Mouse (Mus musculus) cerebellum, adult 18-20 months (tissue): Measurements from ENCODE around the gene Agxt.

Source experiments
- DNase-seq, 2 experiments: peaks; one replicate each; pipeline ENCODE4 v3.0.0; 2021

Gene Agxt

DNA sequence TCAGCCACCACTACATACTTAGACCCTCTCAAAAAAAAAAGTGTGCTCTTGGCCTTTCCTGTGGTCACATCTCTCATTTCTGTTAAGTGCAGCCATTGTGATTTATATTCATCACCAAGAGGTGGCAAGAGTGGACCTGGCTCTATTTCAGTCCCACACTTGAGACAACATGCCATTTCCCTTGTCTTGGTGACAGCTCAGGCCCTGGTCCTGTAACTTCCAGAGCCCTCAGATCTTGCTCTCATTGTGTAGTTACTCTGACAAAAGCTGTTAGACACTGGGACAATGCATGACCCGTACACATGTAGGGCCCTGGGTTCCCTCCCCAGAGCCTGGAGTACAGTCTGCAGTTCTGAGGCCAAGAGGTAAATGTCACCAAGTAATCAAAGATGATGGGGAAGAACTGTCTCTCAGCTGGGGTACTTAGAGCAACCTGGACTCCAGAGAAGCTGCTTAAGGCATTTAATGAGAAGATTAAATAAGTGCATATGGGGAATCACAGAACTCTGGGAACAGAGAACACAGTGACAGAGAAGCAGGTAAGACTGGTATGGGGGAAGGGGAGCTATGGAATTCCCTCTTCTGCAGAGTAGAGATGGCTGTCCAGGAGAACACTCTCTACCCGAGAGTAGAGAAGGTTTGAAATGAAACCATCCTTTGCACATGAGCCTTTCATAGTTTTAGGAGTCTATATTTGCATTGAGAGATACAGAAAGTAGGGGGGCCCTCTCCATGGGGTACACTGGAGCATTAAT is 16.0 kb downstream of the Agxt start:
- DNase-seq, result no peak

DNA sequence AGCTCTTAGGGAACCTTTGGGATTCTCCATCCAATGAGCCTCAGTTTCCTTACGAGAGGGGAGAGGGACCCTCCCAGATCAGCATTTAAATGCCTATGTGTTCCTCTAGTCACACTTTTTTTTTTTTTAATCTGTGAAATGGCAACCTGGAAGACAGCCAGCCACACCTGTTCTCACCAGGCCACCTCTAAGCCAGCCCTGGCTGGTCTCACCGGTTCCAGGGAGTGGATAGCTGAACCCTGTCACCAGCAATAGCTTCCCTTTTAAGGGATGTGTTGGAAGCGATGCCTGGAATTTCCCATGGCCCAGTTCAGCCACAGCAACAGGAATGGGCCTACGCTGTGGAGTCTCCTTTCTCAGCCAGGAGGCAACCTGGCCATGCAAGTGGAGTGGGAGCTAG is 22.5 kb downstream of the Agxt start:
- no peak for DNase-seq

DNA sequence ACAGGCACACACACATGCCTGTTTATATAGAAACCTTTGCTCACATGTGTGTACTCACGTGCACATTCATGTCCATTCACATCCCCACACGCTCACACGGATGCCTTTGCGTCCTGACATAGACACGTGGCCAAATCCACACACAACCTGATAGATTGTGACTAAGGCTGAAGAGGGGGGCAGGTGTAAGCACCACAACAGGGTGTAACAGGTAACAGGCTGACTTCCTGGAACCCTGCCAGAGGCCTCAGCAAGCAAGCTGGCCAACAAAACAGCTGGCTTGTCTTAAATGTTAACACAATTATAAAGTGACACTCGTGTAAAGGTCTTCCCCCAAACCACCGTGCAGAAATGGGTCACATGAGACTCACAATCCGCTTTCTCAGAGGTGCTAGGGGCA is 23.9 kb downstream of the Agxt start:
- DNase-seq, result peak in 1 of 2 experiments; percentile 14

DNA sequence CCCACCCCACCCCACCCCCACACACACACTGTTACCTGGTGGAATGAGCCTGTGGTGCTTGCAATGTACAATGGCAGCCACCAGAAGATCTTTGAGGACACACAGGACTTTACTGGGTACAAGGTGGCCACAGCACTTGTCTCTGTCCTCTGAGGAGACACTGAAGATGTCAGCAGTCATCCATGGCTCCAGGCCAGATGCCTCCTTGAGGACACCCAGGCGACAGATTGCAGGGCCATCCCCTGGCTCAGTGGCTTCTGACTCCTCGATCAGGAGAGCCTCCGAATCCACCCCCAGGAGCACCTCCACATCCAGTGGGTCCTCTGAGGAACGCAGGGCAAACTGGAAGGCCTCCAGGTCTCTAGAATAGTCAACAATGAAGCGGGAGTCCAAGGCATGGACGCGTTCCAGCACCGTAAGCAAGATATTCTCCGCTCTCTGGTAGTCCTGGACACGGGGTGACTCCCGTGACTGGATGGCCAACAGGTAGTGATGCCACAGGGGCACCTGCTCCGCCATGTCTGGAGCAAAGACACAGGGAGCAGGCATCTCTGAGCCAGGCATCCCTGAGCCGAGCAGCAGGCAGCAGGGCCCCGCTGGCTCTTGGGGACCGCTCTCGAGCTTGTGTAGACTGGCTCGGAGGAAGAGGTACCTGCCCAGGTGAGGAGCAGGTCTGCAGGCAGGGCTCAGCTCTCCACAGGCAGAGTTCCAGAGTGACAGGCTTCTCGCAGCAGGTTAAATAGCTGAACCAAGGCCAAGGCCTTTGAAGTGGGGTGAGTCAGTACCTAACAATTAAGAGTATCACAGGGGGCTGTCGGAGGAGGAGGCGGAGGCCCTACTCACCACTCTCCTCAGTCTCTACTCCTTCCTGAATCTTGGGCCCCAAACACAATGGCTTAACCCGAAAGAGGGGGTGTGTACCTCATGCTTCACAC is 24.8 kb downstream of the Agxt start:
- DNase-seq, result peak; percentile 31 to 35

DNA sequence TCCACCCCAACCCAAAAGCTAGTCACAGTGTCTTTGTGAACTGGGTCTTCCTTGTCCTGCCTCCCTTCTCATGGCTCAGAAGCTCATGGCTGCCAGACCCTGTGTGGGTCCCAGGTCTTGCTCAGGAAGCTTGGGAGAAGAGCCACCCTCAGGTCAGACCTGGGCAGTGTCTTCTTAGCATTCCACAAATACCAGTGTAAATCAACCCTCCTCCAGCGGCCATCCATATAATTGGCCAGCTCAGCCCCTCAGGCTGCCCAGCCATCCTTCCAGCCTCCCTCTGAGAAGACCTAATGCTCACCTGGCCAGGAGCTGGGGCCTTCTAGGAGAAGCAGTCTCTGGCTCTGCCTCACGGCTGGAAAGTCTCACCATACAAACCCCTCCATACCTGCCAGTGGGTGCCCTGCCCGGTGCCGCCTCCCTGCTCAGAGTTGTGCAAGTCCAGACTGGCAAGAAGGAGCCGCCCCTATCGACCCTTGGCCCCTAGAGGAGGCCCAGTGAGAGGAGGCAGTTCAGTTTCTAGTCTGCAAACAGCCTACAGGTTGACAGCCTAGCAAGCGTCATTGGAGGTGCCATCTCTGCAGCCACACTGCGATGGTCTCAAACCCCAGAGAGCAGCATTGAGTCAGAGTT is 25.6 kb downstream of the Agxt start, which contains the start of gene 2310007B03Rik:
Gene 2310007B03Rik, minus strand, starts transcription at position 448 of the 633 bp plus-strand sequence.
- no peak for DNase-seq

DNA sequence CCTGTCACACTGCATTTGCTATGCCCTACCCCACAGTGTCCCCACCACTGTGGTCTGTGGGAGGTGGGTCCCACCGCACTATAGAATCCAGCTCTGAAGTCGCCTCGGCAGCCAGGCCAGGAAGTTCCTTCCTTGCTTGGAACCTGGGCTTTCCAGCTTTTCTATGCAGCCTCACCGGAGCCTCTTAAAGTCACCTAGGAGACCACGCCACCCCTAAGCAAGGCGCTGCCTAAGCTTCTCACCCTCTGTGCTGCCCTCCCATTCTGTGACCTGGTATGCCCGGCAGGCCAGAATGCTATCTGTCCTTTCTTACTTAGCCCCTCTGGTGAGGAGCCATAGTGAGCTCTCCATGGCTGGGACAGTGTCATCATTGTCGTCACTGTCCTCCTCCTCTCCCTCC is 26.3 kb downstream of the Agxt start:
- no peak for DNase-seq

DNA sequence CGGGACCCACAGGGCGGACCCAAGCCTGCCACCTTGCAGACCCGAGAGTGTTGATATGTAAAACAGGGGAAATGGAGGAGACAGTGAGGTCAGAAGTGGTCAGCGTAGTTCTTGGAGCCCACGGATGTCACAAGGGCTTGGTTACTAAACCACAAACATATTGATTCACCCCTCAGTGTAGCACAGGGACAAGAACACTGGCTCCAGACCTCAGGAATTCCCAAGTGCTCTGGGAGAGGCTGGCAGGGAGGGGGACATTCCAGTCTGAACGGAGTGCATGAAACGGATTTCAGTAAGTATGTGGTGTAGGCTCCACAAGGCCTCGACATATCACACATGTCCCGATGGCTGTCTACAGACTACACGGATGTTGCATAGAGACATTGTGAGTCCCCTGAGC is 26.9 kb downstream of the Agxt start:
- DNase-seq, result no peak

DNA sequence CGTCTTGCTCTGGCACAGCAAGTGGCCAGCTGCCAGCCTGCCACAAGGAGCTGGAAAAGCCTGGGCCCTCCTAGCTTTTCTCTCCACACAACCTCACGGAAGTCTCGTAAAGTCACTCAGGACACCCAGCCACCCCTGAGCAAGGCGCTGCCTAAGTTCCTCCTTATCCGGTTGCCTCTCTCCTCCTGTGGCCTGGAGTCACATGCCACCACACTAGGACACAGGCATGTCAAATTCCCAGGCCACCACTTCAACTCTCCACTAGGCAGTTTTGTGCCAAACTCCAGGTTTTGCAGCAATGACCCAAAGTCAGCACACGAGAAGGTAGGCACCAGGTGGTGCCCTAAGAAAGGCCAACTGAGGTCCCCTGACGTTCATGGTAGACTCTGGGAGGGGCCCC is 27.5 kb downstream of the Agxt start:
- no peak for DNase-seq

DNA sequence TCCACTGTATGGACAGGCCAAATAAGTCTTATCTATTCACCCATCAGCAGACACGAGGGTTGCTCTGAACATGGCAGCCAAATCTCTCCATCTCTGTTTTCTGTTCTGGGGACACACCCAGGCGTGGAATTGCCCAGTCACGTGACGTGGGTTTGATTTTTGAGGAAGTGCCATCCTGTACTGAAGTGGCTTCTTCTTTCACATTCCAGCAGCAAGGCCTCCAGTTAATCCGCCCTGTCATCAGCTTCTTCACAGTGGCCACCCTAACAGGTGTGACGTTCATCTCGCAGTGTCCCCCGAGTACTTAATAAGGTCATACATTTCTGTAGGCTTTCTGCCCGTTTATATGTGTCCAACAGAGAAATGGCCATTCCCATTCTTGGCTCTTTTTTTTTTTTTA is 30.4 kb downstream of the Agxt start:
- DNase-seq, result no peak

DNA sequence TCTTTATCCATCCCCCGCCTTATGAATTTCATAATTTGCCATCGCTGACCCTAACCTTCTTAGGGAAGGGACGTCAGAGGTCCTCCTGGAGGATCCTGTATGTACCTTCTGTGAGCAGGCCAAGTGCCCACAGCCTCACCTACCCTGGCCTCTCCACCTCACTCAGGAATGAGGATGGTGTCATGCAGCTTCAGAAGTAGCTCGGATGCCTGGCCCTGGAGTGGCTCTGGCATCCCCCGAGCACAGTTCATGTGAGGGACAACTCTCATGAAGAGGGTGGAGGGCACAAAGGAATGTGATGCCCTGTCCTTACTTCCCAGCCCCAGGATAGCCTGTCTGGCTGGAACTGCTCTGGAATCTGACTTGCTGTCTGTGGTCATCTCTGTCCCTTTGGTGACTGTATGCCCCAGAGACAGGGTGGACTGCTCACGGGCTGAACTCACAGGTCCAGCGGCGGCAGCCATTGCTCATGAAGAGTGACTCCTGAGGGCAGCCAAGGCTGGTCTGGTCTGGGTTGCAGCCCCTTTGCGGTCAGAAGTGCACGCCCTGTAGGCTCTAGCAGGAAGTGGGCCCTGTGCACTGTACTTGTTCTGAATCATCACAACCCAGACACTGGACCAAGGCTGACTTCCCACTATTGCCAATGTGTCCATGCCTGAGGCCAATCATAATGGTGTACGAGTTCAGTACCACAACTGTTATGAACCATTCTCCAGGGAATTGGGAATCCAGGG is 31.5 kb downstream of the Agxt start:
- DNase-seq, result no peak

DNA sequence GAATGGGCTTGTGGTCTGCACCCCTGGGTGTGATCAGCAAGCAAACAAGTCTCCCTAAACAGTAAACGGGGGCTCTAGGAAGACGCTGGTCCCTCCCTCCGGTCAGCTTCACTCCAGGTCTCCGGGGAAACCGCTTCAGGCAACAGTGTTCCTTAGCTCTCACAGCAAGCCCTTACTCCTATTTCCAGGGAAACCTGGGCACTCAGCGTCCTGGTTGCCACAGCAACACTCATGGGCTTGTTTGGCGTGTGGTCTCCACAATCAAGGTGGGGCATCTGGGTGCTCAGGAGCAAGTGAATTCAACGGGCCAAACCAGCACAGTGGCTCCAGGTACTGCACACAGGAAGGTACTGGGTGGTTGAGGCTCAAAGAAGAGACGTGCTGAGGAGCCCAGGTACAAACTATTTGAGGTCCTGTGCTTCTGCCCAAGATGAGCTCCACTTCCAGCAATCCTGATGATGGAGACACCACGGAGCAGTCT is 33.3 kb downstream of the Agxt start, which contains the start of gene Crocc2:
Gene Crocc2, plus strand, starts transcription at position 431 of the 481 bp plus-strand sequence.
- no peak for DNase-seq

DNA sequence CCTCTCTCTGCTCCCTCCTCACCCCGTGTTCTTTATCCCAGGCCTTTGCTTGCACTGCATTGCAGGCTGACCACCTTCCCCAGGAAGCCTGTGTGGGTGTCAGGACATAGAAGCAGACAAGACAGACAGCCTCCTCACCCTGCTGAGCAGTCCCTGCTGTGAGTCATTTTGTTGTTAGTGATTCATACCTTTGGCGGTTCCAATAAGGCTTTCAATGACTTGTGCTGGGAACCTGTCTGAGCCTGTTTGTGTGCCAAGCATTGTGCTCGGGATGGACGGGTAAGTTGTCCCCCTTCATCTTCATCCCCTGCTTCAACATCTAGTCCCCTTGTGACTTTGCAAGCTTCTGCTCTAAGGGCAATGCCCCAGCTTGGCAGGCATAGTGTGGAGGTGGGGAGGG is 38.6 kb downstream of the Agxt start:
- no peak for DNase-seq

DNA sequence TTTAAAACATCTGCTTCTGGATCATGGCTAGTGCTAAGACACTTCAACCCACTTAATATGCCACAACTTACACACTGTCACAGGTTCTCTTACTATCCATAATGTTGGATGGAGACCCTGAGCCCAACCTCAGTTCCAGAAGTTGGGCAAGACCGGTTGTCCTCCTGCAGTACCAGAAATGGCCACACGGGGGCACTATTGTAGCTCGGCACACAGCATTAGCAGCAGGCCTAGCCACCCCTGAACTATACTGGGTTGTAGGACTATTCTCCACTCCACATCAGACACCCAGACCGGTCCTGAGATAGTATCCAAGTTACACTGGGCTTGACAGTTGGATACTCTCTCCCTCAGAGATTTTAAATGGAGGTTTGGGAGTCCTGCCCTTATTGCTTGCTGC is 39.4 kb downstream of the Agxt start:
- DNase-seq, result peak; percentile 73 to 84

DNA sequence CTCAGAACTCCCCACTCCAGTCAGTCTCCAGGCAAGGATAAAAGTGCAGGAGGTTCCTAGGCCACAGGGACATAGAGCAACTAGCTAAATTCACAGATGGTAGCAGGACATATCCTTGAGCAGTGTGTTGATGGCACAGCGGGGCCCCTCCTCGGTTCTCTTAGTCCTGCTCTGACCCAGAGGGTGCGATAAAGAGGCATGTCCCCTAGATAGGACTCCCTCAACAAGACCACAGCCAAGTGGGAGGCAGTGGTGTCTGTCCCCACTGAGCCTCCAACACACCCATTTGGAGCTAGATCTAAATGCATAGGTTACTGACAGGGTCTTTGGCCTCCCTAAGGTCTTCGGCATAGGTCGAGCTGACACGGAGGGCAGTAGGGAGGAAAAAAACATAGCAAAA is 40.8 kb downstream of the Agxt start:
- DNase-seq, result no peak

DNA sequence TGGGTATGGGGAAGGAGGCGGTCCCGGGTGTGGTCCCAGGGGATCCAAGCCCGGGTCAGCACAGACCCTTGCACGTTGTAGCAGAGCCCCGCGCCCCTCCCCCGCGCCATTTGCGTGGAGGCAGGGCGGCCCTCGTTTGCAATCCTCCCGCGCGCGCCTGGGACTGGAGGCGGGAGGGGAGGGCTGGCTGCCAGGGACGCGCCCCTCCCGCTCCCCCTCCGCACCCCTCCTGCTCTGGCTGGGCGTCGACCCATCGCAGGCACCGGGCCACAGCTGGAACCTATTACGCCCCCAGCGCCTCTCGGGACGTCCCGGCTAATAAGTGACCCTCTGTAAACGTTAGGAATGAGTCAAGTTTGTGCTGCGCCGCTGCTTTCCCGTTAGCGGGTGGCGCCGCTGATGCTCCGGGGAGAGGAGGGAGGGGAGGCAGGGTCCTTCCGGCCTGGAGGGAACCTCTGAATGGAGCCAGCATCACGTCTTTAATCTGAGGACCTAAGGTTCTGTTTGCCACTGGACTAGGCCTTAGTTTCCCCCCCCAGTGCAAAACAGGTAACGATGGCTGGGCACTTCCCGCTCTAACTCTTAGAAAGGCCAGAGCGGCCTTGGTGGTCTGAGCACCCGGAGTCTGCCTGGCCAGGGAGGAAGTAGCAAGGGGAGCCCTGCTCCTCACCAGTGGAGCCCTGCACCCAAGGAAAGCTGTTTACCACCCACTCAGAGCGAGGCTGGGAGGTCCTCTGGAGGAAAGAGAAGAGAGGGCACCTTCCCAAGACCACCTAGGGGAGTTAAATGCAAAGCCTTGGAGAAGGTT is 41.7 kb downstream of the Agxt start:
- DNase-seq, result peak in 1 of 2 experiments; percentile 20

DNA sequence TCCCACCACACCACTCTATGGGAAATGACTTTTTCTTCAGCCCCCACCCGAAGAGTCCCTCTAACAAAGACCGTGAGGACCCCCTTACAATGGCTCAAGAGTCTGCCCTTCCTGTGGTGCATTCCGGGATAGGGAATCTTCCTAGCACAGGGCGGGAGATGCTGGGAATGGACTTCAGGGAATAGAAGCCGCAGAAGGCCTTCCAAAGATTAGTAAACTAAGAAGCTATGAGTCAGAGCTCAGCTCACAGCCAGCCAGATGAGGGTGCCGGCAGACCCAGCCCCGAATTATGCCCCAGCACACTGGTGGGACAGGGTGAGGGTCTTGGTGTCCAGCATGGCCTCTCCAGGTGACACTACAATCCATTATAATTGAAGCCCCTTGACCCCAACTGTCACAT is 47.2 kb downstream of the Agxt start:
- no peak for DNase-seq

DNA sequence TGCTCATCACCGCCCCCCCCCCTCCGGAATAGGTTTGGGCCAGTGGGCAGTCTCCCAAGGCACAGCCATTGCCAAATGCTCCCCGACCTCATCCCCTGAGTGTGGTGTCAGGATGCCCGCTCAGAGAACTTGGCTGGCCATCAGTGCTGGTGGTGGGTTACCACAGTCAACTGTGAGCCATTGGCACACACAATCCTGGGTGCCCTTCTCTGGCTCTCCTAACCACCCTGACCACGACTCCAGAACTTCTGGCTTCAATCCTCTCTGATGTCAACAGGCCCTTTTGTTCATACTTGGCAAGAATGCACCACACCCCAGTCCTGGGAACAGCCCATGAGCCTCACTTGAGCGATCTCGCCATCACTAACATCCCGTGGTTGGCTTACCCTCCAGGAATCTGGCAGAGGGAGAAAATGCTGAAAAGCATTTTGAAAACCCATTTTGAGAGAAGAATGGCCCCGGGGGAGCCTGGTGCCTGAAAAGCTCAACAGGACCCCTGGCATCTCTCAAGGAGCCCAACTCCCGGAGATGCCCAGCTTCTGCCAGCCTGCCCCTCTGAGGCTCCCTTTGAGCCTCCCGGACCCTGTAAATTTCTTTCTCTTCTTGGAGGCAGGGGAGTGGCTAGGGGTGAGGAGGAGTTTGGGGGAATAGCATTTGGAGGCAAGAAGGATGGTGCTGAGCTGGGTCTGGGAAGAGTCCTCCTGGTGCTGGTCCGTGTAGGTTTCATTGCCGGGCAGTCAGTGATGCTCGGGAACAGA is 49.2 kb downstream of the Agxt start:
- peak; percentile 23 for DNase-seq

DNA sequence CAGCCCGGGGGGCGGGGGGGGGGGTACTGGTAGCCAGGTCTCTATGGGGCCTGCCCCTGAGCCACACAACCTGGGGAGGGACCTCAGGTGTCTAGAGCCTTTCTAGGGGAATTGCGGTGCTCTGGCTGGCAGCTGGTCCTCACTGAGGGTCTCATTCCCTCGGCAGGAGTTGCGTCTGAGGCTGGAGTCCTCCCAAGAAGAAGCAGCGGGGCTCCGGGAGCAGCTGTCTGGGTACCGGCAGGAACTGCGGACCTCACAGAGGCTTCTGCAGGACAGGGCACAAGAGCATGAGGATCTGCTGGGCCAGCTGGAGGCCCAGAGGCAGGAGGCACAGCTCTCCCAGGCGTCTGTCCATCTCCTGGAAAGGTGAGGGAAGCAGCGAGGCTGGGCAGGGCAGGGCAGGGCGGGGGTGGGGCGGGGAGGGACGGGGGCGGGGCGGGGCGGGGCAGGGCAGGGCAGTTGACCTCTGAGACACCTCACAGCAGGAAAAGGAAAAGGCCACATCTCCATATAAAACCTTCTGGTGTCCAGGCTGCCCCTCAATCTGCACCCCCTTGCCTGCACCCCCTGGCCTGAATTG is 55.8 kb downstream of the Agxt start:
- DNase-seq, result no peak

DNA sequence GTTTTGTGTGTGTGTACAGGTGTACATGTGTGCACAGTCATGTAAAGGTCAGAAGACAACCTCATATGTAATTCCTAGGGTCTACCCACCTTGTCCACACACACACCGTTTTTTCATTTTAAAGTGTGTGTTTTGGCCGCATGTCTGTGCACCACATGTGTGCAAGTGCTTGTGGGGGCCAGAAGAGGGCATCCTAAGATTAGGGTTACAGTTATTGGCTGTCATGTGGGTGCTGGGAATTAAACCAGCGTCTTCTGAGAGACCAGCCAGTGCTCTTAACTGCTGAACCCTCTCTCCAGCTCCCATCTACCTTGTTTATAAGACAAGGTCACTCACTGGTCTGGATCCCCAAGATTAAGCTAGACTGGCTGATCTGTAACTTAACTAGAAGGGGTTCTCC is 59.9 kb downstream of the Agxt start:
- DNase-seq, result no peak
